Mouse (Mus musculus): ENCODE data around the gene Serinc5. TPM values are rescaled to one million over a fixed set of nuclear protein-coding genes. Genes with fewer than 3 reads are reported as not detected.

The Serinc5 gene
- polyA plus RNA-seq, 1 experiment from 2014 or later: 14.1 TPM

DNA sequence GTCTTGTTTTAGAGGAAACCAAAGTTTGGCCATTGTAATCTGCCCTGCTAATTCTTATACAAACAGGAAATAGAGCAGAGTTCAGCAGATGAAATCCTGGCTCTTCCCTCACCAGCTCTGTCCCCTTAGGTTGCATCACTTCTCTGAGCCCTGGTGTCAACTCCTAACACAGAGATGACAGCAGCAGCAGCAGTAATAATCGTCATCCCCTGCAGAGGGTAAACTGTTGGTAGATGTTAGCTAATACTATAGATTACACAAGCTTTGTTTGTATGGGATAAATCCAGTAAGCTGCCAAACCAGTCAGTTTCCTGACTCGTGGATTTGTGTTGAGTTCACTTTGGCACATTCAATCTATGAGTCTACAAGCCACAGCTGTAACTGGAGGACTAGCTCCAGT is 40.1 kb downstream of the Serinc5 start:
- H3K36me3 ChIP-seq: no peaks in the 10 kb centered on the region
- no peak overlapping the region for H3K9ac ChIP-seq (replicated peaks)
- H3K27me3 ChIP-seq: no peaks in the 10 kb centered on the region
- H3K4me3 ChIP-seq (replicated peaks): no peak overlapping the region
- no peak overlapping the region for H3K27ac ChIP-seq
- 79% methylated on average over 2 of the region's 2 CpGs for WGBS
- no peaks in the 10 kb centered on the region for H3K4me1 ChIP-seq (replicated peaks)
- no peak for ATAC-seq
- no peaks in the 10 kb centered on the region for H3K9me3 ChIP-seq
- H3K4me2 ChIP-seq (replicated peaks): no peak overlapping the region

GRCm38 (mm10) chr13:92652498-92652897 is 41.6 kb downstream of the Serinc5 start:
- Histone ChIP-seq H3K4me3 (replicated peaks) (no peak overlapping the region), H3K27ac (no peak overlapping the region), H3K36me3 (no peaks in the 10 kb centered on the region), H3K9ac (replicated peaks) (no peak overlapping the region), H3K27me3 (no peaks in the 10 kb centered on the region), H3K9me3 (no peaks in the 10 kb centered on the region), H3K4me1 (replicated peaks) (no peaks in the 10 kb centered on the region), H3K4me2 (replicated peaks) (no peak overlapping the region)
- WGBS: 86% methylated on average over 2 of the region's 2 CpGs
- ATAC-seq: no peak

GRCm38 (mm10) chr13:92653283-92653682 is 42.4 kb downstream of the Serinc5 start:
- Histone ChIP-seq H3K27ac (no peak overlapping the region), H3K4me2 (replicated peaks) (no peak overlapping the region), H3K4me1 (replicated peaks) (no peaks in the 10 kb centered on the region), H3K36me3 (no peaks in the 10 kb centered on the region), H3K9ac (replicated peaks) (no peak overlapping the region), H3K9me3 (no peaks in the 10 kb centered on the region), H3K4me3 (replicated peaks) (no peak overlapping the region), H3K27me3 (no peaks in the 10 kb centered on the region)
- ATAC-seq: no peak
- WGBS: 40% methylated on average over 5 of the region's 5 CpGs

- no peak overlapping the region for H3K4me3 ChIP-seq (replicated peaks)
- H3K9me3 ChIP-seq: no peaks in the 10 kb centered on the region
- H3K27me3 ChIP-seq: no peaks in the 10 kb centered on the region
- no peak for ATAC-seq
- no peaks in the 10 kb centered on the region for H3K4me1 ChIP-seq (replicated peaks)
- H3K9ac ChIP-seq (replicated peaks): no peak overlapping the region
- H3K36me3 ChIP-seq: peaks cover 3% of the 10 kb centered on the region; the same call in 1 of the 2 replicates
- H3K4me2 ChIP-seq (replicated peaks): no peak overlapping the region
- H3K27ac ChIP-seq: no peak overlapping the region
- 81% methylated on average over 4 of the region's 4 CpGs for WGBS
These were observed 46.1 kb downstream of the Serinc5 start for GRCm38 (mm10) chr13:92656815-92657513.

GRCm38 (mm10) chr13:92659611-92660010 is 48.7 kb downstream of the Serinc5 start:
- no peak overlapping the region for H3K9ac ChIP-seq (replicated peaks)
- no peak overlapping the region for H3K4me2 ChIP-seq (replicated peaks)
- H3K9me3 ChIP-seq: no peaks in the 10 kb centered on the region
- H3K27me3 ChIP-seq: no peaks in the 10 kb centered on the region
- H3K36me3 ChIP-seq: peaks cover 3% of the 10 kb centered on the region; the same call in 1 of the 2 replicates
- no peak for ATAC-seq
- 0 out of 2 replicates have a peak, but pooled peaks cover 4% of the 10 kb centered on the region for H3K4me1 ChIP-seq (replicated peaks)
- no peak overlapping the region for H3K27ac ChIP-seq
- no peak overlapping the region for H3K4me3 ChIP-seq (replicated peaks)
- WGBS: 85% methylated on average over 3 of the region's 3 CpGs

- Histone ChIP-seq H3K4me3 (replicated peaks) (no peak overlapping the region), H3K4me2 (replicated peaks) (no peak overlapping the region), H3K9ac (replicated peaks) (no peak overlapping the region), H3K36me3 (peaks cover 3% of the 10 kb centered on the region; the same call in 1 of the 2 replicates), H3K27ac (no peak overlapping the region), H3K4me1 (replicated peaks) (0 out of 2 replicates have a peak, but pooled peaks cover 4% of the 10 kb centered on the region), H3K9me3 (no peaks in the 10 kb centered on the region), H3K27me3 (no peaks in the 10 kb centered on the region)
- ATAC-seq: no peak
- 75% methylated on average over 8 of the region's 8 CpGs for WGBS
These were observed 51.8 kb downstream of the Serinc5 start for GRCm38 (mm10) chr13:92662555-92663286.

DNA sequence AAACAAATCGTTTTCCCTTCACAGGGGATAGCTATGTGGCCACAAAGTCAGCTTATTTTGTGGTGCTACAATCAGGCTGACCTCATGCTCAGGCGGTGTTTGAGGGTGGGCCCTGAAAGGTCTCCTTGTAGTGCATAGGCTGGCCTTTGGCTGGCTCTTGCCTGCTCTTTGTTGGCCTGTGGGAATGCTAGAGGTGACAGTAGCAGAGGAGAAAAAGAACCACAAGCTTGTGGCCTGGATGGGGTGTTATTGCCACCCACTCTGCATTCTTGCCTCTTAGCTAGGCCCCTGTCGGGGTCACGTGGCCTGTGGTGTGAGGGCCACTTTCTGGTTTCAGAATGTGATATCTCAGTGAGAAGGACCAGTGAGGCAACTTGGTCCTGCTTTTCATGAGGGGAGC is 54.1 kb downstream of the Serinc5 start:
- H3K27me3 ChIP-seq: no peaks in the 10 kb centered on the region
- no peak overlapping the region for H3K4me2 ChIP-seq (replicated peaks)
- H3K27ac ChIP-seq: no peak overlapping the region
- H3K36me3 ChIP-seq: peaks cover 3% of the 10 kb centered on the region; the same call in 1 of the 2 replicates
- H3K4me3 ChIP-seq (replicated peaks): no peak overlapping the region
- ATAC-seq: no peak
- WGBS: 87% methylated on average over 4 of the region's 4 CpGs
- no peak overlapping the region for H3K9ac ChIP-seq (replicated peaks)
- H3K4me1 ChIP-seq (replicated peaks): 0 out of 2 replicates have a peak, but pooled peaks cover 4% of the 10 kb centered on the region
- no peaks in the 10 kb centered on the region for H3K9me3 ChIP-seq

GRCm38 (mm10) chr13:92668214-92668985 is 57.5 kb downstream of the Serinc5 start:
- ATAC-seq: no peak
- Histone ChIP-seq H3K27me3 (no peaks in the 10 kb centered on the region), H3K9ac (replicated peaks) (no peak overlapping the region), H3K36me3 (no peaks in the 10 kb centered on the region), H3K9me3 (no peaks in the 10 kb centered on the region), H3K4me2 (replicated peaks) (no peak overlapping the region), H3K4me3 (replicated peaks) (no peak overlapping the region), H3K4me1 (replicated peaks) (no peaks in the 10 kb centered on the region), H3K27ac (no peak overlapping the region)
- 95% methylated on average over 6 of the region's 6 CpGs for WGBS

- Histone ChIP-seq H3K4me2 (replicated peaks) (no peak overlapping the region), H3K27ac (no peak overlapping the region), H3K9me3 (no peaks in the 10 kb centered on the region), H3K27me3 (no peaks in the 10 kb centered on the region), H3K9ac (replicated peaks) (no peak overlapping the region), H3K4me1 (replicated peaks) (0 out of 2 replicates have a peak, but pooled peaks cover 4% of the 10 kb centered on the region), H3K4me3 (replicated peaks) (no peak overlapping the region), H3K36me3 (no peaks in the 10 kb centered on the region)
- WGBS: 86% methylated on average over 1 of the region's 1 CpGs
- ATAC-seq: no peak
These were observed 60.8 kb downstream of the Serinc5 start for GRCm38 (mm10) chr13:92671727-92672126.

DNA sequence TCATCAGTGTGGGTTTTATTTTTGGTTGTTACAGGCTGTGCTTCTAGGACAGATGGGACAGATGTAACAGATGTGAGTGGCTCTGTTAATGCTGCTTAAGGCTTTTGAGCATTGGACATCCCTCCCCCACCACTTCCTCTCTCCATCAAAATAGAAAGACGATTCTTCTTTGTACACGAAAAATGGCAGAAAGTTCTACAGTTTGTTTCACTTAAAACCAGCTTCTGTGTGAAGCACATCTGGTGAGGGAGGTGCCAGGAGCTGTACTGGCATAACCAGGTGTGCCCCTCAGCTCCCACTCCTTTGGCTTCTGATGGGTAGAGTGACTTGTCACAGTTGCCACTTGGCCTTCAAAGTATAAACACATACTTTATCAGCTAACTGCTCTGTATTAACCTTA is 63.8 kb downstream of the Serinc5 start:
- Histone ChIP-seq H3K9ac (replicated peaks) (no peak overlapping the region), H3K4me2 (replicated peaks) (no peak overlapping the region), H3K36me3 (no peaks in the 10 kb centered on the region), H3K27ac (no peak overlapping the region), H3K4me3 (replicated peaks) (no peak overlapping the region), H3K9me3 (no peaks in the 10 kb centered on the region), H3K27me3 (no peaks in the 10 kb centered on the region), H3K4me1 (replicated peaks) (0 out of 2 replicates have a peak, but pooled peaks cover 4% of the 10 kb centered on the region)
- WGBS: 87% methylated on average over 2 of the region's 2 CpGs
- no peak for ATAC-seq

DNA sequence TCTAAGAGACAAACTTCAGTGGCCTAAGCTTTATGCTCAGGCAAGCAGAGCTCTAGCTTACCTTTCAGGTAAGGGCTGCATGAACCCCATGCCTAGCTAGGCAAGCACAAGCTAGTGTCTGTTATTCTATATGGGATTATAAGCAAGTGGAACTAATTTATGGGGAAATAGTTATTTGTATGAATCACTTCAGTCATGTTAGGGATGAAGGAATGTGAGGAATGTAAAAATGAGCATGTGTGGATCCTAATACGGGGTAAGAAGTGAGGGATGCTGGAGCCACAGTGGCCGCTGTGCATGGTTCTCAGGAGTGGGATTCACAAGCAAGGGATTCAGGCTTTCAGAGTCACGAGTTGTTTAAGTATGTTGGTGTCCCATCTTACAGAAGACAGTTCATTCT is 64.4 kb downstream of the Serinc5 start:
- Histone ChIP-seq H3K4me3 (replicated peaks) (no peak overlapping the region), H3K4me2 (replicated peaks) (no peak overlapping the region), H3K9me3 (no peaks in the 10 kb centered on the region), H3K36me3 (no peaks in the 10 kb centered on the region), H3K27ac (no peak overlapping the region), H3K9ac (replicated peaks) (no peak overlapping the region), H3K4me1 (replicated peaks) (0 out of 2 replicates have a peak, but pooled peaks cover 4% of the 10 kb centered on the region), H3K27me3 (no peaks in the 10 kb centered on the region)
- no peak for ATAC-seq
- 76% methylated on average over 3 of the region's 3 CpGs for WGBS

Data from midbrain, embryonic 13.5 days (tissue).